Mouse (Mus musculus) neural tube, embryonic 11.5 days (tissue): Measurements from ENCODE around the gene Brsk1. TPM values are rescaled to one million over a fixed set of nuclear protein-coding genes. Genes with fewer than 3 reads are reported as not detected.

Source experiments
- ATAC-seq: fragments of 200-750 bp; cut with Nextera tagmentation; 2 replicates; pipeline ENCODE4 v1.8.0; 2017; ENCODE audit warnings: moderate number of reproducible peaks, mild to moderate bottlenecking, moderate TSS enrichment, moderate library complexity; ENCODE audit not compliant: insufficient read depth, low FRiP score, low TSS enrichment
- DNase-seq: peaks from one replicate; pipeline ENCODE4 v3.0.0-alpha.2; 2015; ENCODE audit warnings: low spot score
- H3K27ac ChIP-seq: fragments of 300-500 bp; sonication (generic); 2 replicates; pipeline ENCODE4 v1.5.1; 2014; ENCODE audit warnings: low read depth, mild to moderate bottlenecking, low read length
- H3K27me3 ChIP-seq: fragments of 300-500 bp; sonication (generic); 2 replicates; pipeline ENCODE4 v1.6.1; 2014; ENCODE audit warnings: mild to moderate bottlenecking, low read length, mixed read lengths; ENCODE audit not compliant: control insufficient read depth, insufficient read depth
- H3K36me3 ChIP-seq: fragments of 300-500 bp; sonication (generic); 2 replicates; pipeline ENCODE4 v1.6.1; 2014; ENCODE audit warnings: mild to moderate bottlenecking, low read length, moderate library complexity, mixed read lengths; ENCODE audit not compliant: control insufficient read depth, insufficient read depth
- H3K4me1 ChIP-seq: fragments of 300-500 bp; sonication (generic); 2 replicates; pipeline ENCODE4 v1.6.1; 2014; ENCODE audit warnings: low read length, mixed read lengths; ENCODE audit not compliant: control insufficient read depth, insufficient read depth
- H3K4me2 ChIP-seq: fragments of 300-500 bp; sonication (generic); 2 replicates; pipeline ENCODE4 v1.6.1; 2014; ENCODE audit warnings: low read depth, mild to moderate bottlenecking, moderate library complexity
- H3K4me3 ChIP-seq: fragments of 300-500 bp; sonication (generic); 2 replicates; pipeline ENCODE4 v1.5.1; 2014; ENCODE audit warnings: low read depth, low read length
- H3K9ac ChIP-seq: fragments of 300-500 bp; sonication (generic); 2 replicates; pipeline ENCODE4 v1.6.1; 2014; ENCODE audit warnings: mild to moderate bottlenecking, low read length
- H3K9me3 ChIP-seq: fragments of 300-500 bp; sonication (generic); 2 replicates; pipeline ENCODE4 v1.6.1; 2016; ENCODE audit warnings: low read length; ENCODE audit not compliant: control insufficient read depth
- WGBS: fragments of 180-500 bp; shearing (Covaris S2); extraction: QIAGEN DNeasy Blood & Tissue Kit; methylation state at CpG from one replicate; pipeline ENCODE4 v1.1.7; 2014; 5-methylcytosine and 5-hydroxymethylcytosine counted together
- polyA plus RNA-seq: library from polyadenylated mRNA; unstranded; fragments of >200 nt; fragmentation: Nextera tagmentation; extraction: Ambion mirVana; gene quantifications from 2 replicates; pipeline ENCODE4 v1.2.1, GENCODE M21; 2014

The Brsk1 gene
- polyA plus RNA-seq, 1 experiment from 2014 or later: 3.4 TPM

DNA sequence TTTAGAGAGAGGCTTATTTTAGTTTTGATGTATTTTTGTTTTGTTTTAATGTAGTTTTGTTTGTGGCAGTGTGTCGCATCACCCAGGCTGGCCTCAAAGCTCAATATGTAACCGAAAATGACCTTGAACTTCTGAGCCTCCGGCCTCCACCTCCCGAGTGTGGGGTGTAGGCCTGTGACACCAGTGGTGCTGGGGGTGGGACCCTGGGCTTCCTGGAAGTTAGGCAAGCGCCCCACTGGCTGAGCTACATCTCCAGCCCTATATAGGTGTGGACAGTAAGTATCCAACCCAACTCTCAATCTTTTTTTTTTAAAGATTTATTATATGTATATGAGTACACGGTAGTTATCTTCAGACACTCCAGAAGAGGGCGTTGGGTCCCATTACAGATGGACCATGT lies 12.8 kb downstream of the Brsk1 start:
- H3K9me3 ChIP-seq: no peaks in the 10 kb centered on the region
- no peak overlapping the region for H3K27ac ChIP-seq
- H3K4me1 ChIP-seq: no peaks in the 10 kb centered on the region
- no peak overlapping the region for H3K9ac ChIP-seq
- DNase-seq (no peak), ATAC-seq (no peak)
- 97% methylated on average over 7 of the region's 7 CpGs for WGBS
- H3K4me2 ChIP-seq: no peak overlapping the region
- no peaks in the 10 kb centered on the region for H3K27me3 ChIP-seq
- H3K36me3 ChIP-seq: peaks cover 16% of the 10 kb centered on the region
- no peak overlapping the region for H3K4me3 ChIP-seq

DNA sequence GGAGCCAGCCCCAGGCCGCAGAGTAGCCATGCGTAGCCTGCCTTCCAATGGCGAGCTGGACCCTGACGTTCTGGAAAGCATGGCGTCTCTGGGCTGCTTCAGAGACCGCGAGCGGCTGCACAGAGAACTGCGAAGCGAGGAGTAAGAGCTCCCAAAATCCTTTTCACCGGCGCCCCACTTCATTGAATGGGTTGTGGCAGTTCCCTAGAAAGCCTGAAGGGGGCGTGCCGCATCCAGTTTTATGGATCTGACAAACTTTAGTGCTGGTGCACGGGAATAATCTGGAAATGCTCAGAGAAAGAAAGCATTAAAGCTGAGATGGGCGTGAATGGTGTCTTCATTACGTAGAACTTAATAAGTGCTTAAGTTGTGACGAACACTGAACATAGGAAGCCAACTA lies 14.7 kb downstream of the Brsk1 start:
- 41% methylated on average over 18 of the region's 18 CpGs for WGBS
- no peaks in the 10 kb centered on the region for H3K27me3 ChIP-seq
- H3K36me3 ChIP-seq: peaks cover 15% of the 10 kb centered on the region
- H3K4me3 ChIP-seq: no peak overlapping the region
- H3K9ac ChIP-seq: no peak overlapping the region
- no peak overlapping the region for H3K4me2 ChIP-seq
- H3K9me3 ChIP-seq: no peaks in the 10 kb centered on the region
- peak; percentile 51 for DNase-seq
- H3K27ac ChIP-seq: no peak overlapping the region
- ATAC-seq: no peak
- no peaks in the 10 kb centered on the region for H3K4me1 ChIP-seq

DNA sequence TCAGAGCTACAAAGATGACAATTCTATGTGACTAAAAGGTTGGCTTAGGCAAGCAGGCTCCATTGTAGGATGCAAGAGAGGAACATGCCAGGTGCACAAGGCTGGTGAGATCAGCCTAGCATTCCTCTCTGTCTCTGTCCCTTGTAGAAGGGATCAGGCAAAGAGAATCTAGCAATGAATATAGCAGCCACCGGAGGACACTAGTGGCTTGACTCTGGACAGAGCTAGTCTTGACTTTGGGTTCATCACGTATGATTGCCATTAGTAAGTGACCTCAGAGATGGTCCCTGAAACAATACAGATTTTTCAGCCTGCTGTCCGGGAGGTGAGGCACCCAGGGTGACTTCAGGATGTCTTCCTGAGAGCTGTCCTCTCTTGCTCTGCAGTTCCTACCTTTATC lies 22.2 kb downstream of the Brsk1 start:
- Histone ChIP-seq H3K27me3 (no peaks in the 10 kb centered on the region), H3K4me1 (no peaks in the 10 kb centered on the region), H3K9ac (no peak overlapping the region), H3K9me3 (no peaks in the 10 kb centered on the region), H3K4me3 (no peak overlapping the region), H3K36me3 (peaks cover 24% of the 10 kb centered on the region), H3K27ac (no peak overlapping the region), H3K4me2 (no peak overlapping the region)
- DNase-seq: no peak
- 85% methylated on average over 3 of the region's 3 CpGs for WGBS
- no peak for ATAC-seq

DNA sequence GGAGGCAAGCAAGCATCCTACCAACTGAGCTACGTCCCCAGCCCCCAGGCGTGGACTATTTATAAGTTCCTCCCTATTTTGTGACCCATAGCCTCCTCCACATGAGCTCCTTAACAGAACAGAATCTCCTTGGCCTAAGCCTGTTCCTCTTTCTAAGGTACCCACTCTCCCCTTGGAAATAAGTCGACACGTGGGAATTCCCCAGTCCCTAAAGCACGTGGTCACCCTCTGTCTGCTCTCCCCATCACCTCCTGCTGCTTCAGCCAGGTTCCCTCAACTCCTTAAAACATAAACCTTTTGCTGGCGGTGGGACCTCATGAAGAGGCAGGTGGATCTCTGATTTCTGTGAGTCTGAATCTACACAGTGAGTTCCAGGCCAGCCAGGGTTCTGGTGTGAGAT lies 26.6 kb downstream of the Brsk1 start:
- no peak for DNase-seq
- Histone ChIP-seq H3K4me3 (no peak overlapping the region), H3K36me3 (peaks cover 12% of the 10 kb centered on the region), H3K9ac (no peak overlapping the region), H3K27ac (no peak overlapping the region), H3K9me3 (no peaks in the 10 kb centered on the region), H3K4me2 (no peak overlapping the region), H3K4me1 (no peaks in the 10 kb centered on the region), H3K27me3 (no peaks in the 10 kb centered on the region)
- 80% methylated on average over 6 of the region's 6 CpGs for WGBS
- ATAC-seq: no peak

DNA sequence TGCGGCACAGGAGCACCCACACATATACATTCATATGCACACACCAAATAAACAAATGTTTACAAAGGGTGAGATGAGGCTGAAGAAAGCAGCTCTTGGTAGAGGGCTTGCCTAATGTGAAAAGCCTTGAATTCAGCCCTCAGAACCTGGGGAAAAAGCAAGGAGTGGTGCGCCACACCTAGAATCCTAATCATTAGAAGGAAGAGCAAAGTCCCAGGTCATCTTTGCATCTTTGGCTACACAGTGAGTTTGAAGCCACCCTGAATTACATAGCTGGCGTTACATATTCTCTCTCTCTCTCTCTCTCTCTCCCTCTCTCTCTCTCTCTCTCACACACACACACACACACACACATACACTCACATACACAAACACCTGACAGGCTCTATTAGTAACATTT lies 28.9 kb downstream of the Brsk1 start:
- Histone ChIP-seq H3K9me3 (no peaks in the 10 kb centered on the region), H3K27ac (no peak overlapping the region), H3K4me2 (no peak overlapping the region), H3K4me1 (no peaks in the 10 kb centered on the region), H3K36me3 (peaks cover 8% of the 10 kb centered on the region), H3K9ac (no peak overlapping the region), H3K27me3 (no peaks in the 10 kb centered on the region), H3K4me3 (no peak overlapping the region)
- DNase-seq (no peak), ATAC-seq (no peak)
- 92% methylated on average over 3 of the region's 3 CpGs for WGBS

DNA sequence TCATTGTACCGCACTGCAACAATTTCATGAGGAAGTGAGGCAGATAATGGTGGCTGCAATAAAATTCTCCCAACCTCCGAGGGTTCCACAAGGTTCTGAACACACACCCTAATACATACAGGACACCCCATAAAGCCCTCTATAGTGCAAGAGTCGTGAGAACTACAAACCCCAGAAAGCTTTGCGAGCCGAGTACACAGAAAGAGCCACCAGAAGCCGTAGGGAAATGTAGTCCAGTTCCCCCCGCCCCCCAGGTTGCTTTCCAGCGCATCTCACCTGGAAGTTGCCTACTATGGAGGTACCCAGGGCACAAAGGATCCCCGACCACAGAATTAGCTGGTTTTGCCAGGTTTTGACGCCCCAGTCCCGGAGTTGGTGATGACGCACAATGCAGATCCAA lies 33.1 kb downstream of the Brsk1 start:
- Histone ChIP-seq H3K27ac (no peak overlapping the region), H3K4me2 (peak overlapping the region; percentile 30), H3K4me3 (no peak overlapping the region), H3K4me1 (no peaks in the 10 kb centered on the region), H3K9me3 (no peaks in the 10 kb centered on the region), H3K27me3 (no peaks in the 10 kb centered on the region), H3K9ac (no peak overlapping the region), H3K36me3 (no peaks in the 10 kb centered on the region)
- WGBS: 38% methylated on average over 12 of the region's 12 CpGs
- DNase-seq: no peak
- no peak for ATAC-seq

DNA sequence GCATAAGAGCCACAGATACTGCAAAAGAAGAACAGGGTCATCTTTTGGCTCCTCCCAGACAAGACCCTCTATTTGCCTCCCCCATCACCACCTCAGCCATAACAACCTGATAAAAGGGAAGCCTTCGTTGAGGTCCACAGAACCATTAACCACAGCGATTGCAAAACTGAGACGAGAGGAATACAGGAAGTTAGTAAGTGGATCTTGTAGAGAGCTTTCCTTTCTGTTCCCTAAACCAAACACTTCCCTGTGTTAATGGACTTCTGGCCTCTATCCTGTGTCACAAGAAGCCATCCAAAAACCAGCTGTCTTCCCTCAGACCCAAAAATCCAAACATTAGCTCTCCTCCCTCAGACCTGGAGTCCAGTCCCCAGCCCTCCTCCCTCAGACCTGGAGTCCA lies 34.0 kb downstream of the Brsk1 start:
- no peaks in the 10 kb centered on the region for H3K27me3 ChIP-seq
- DNase-seq: no peak
- no peaks in the 10 kb centered on the region for H3K9me3 ChIP-seq
- no peaks in the 10 kb centered on the region for H3K36me3 ChIP-seq
- no peak overlapping the region for H3K4me3 ChIP-seq
- no peak overlapping the region for H3K4me2 ChIP-seq
- no peak for ATAC-seq
- WGBS: 72% methylated on average over 3 of the region's 3 CpGs
- no peaks in the 10 kb centered on the region for H3K4me1 ChIP-seq
- H3K9ac ChIP-seq: no peak overlapping the region
- H3K27ac ChIP-seq: no peak overlapping the region

DNA sequence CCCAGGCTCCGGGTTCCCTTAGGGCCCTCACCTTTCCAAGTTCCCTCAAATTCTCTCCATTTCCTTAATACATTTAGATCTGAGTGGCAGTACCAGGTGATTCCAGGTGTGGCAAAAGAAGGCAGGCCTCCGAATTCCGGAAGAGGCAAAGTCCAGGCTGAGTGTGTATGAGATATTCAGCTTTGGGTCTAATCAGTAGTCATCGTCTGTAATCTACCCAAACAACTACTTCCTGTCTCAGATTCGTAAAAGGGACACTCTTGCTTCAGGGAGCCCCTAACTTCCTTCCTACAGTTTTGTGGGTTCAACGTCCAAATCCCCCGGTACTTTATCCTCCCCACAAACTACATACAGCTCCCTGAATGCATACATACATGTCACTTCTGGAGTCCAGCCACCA lies 34.8 kb downstream of the Brsk1 start, which contains the start of gene Tmem150b:
Gene Tmem150b (minus strand): TSS at position 81 of the 400 bp plus-strand sequence.
- H3K4me2 ChIP-seq: no peak within 1 kb of the TSS

DNA sequence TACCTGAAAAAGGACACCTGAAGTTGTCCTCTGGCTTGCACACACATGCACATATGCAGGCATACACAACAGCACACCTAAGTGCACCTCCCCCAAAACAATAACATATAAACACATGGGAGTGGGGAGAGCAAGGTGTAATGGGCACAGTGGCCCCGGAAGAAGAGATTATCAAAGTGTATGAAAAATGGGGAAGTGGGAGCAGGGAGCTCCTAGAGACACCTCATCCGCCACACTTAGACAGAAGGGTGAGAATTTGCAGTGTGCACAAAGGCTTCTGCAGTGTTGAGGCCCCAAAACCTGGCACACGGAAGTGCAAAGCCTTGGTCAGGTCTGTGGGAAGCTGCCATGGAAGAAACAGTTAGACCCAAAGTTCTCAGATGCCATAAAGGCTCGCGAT lies 40.7 kb downstream of the Brsk1 start:
- no peaks in the 10 kb centered on the region for H3K36me3 ChIP-seq
- no peak overlapping the region for H3K4me3 ChIP-seq
- H3K4me1 ChIP-seq: no peaks in the 10 kb centered on the region
- no peaks in the 10 kb centered on the region for H3K9me3 ChIP-seq
- H3K27ac ChIP-seq: no peak overlapping the region
- WGBS: 84% methylated on average over 5 of the region's 5 CpGs
- ATAC-seq (no peak), DNase-seq (no peak)
- no peak overlapping the region for H3K9ac ChIP-seq
- H3K27me3 ChIP-seq: no peaks in the 10 kb centered on the region
- H3K4me2 ChIP-seq: no peak overlapping the region

More for the DNA sequence above, 34.8 kb downstream of the Brsk1 start, which contains the start of gene Tmem150b:
- Histone ChIP-seq H3K9ac (no peak within 1 kb of the TSS), H3K4me1 (no peaks in the 10 kb centered on the region), H3K27ac (no peak within 1 kb of the TSS), H3K9me3 (no peaks in the 10 kb centered on the region), H3K27me3 (no peaks in the 10 kb centered on the region), H3K36me3 (no peaks in the 10 kb centered on the region), H3K4me3 (no peak within 1 kb of the TSS)
- WGBS: 83% methylated on average over 7 of the region's 7 CpGs
- DNase-seq (no peak), ATAC-seq (no peak)
